Mouse (Mus musculus) frontal cortex, postnatal 25 days (tissue): ENCODE data around the gene Gm9747.

Source experiments
- DNase-seq, 2 experiments: peaks; one replicate each; pipeline ENCODE4 v3.0.0; 2022; ENCODE audit warnings: low spot score in 2 of 2

The Gm9747 gene

GRCm38 (mm10) chr1:82232812-82233211 lies at the start of gene Gm9747:
Gene Gm9747 (plus strand): TSS chr1:82233112.
- DNase-seq, result no peak

DNA sequence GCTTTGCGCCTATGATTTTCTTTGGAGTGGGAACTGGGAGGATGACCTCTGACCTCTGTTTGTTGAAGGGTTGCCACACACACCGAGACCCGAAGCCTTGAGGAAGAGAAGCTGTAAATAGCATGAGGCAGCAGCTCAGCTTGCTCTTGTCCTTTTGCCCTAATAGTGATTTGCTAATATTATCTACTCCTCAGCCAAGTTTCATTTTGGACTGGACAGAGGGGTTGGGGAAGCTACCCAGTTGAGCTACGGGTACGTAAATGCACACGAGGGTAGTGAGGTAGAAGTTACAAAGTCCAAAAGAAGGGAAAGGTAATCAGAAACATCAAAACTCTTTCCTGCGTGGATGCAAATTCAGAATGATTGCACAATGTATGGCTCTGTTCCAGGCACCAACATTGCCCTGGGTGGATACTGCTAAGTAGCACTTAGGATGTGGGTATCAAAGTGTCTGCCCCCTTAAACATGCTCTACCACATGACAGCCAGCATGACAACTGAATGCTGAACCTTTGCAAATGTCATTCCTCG lies 48.9 kb upstream of the Gm9747 start:
- no peak for DNase-seq

- no peak for DNase-seq
These were observed 44.2 kb upstream of the Gm9747 start for GRCm38 (mm10) chr1:82188549-82189231.

- peak; percentile 17 to 49 for DNase-seq
These were observed 43.4 kb upstream of the Gm9747 start for GRCm38 (mm10) chr1:82189516-82189915.

- DNase-seq, result no peak
These were observed 41.3 kb upstream of the Gm9747 start for GRCm38 (mm10) chr1:82191579-82191978.

GRCm38 (mm10) chr1:82199918-82200317 lies 33.0 kb upstream of the Gm9747 start:
- no peak for DNase-seq

DNA sequence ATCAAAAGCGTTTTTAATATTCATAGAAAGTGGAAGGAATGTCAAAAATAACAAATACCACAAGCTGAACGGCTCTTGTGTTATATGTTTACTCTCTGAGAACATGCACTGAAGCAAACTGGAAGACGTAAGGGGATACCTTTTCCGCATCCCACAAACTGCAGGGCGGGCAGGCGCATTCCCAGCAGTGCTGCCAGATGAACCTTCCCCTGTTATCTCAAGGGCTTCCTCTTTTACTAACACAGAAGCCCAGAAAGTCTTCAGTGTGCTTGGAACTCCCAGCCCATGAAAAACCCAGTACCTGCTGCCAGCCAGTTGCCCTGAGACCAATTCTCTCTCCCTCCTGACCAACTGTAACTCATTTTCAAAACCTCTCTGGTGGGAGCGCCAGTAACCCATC lies 32.3 kb upstream of the Gm9747 start:
- no peak for DNase-seq

- no peak for DNase-seq
These were observed 25.4 kb upstream of the Gm9747 start for GRCm38 (mm10) chr1:82207511-82207910.

GRCm38 (mm10) chr1:82220673-82221396 lies 12.1 kb upstream of the Gm9747 start:
- DNase-seq, result no peak

- DNase-seq, result no peak
These were observed 11.4 kb upstream of the Gm9747 start for GRCm38 (mm10) chr1:82221462-82221861.

DNA sequence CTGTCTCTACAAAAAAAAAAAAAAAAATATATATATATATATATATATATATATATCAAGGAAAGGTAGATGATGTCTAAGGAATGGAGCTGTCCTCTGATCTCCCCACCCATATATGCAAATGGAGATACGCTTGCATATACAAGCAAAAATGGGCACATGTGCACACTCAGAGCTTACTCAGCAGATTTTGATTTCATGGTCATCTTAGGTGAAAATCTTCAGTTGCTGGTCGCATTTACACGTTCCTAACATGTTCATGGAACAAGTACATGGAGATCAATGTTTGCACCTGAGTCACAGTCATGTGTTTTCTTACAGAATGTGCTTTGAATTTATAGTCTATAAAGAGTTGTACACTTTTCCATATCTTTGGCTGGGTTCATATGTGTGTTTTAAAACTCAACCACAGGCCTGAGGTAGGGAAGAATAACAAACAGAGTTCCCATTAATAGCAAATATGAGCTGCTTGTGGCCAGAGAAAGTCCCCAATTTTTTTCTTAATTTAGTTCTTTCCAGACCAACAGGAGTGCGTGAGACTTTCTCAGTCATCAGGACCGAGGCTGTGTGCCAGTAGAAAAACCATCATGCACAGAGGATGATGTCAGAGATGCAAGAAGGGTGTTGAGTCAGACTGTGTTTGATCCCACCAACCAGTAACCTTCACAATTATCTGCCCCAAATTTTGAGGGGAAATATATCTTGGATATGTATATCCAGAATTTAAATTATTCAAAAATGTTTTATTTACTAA lies 9.7 kb upstream of the Gm9747 start:
- no peak for DNase-seq

GRCm38 (mm10) chr1:82228841-82229240 lies 4.1 kb upstream of the Gm9747 start:
- DNase-seq, result no peak

- no peak for DNase-seq
These were observed 1.7 kb downstream of the Gm9747 start for GRCm38 (mm10) chr1:82234616-82235015.

GRCm38 (mm10) chr1:82235455-82236104 lies 2.7 kb downstream of the Gm9747 start:
- DNase-seq, result no peak

- no peak for DNase-seq
These were observed 5.3 kb downstream of the Gm9747 start for GRCm38 (mm10) chr1:82238245-82238644.

GRCm38 (mm10) chr1:82239409-82240201 lies 6.7 kb downstream of the Gm9747 start:
- no peak for DNase-seq

- no peak for DNase-seq
These were observed 10.4 kb downstream of the Gm9747 start for GRCm38 (mm10) chr1:82243260-82243825.

DNA sequence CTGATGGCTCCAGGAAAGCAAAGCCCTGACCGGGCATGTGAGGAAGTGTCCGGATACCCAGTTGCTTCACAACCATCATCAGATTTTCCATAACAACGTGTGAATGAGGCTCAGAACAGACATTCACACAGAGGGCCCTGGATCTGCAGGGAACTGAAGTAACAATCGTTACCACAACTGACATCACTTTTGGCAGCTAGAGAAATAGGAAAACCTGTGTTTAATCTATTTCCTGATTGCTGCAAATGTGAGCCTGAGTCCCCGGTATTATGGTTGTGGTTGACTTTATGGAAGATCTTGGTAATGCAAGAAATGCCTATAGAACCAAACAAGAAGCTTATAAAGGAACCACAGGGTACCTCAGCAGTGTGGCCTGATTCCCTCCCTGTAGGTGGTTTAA lies 12.1 kb downstream of the Gm9747 start:
- no peak for DNase-seq

DNA sequence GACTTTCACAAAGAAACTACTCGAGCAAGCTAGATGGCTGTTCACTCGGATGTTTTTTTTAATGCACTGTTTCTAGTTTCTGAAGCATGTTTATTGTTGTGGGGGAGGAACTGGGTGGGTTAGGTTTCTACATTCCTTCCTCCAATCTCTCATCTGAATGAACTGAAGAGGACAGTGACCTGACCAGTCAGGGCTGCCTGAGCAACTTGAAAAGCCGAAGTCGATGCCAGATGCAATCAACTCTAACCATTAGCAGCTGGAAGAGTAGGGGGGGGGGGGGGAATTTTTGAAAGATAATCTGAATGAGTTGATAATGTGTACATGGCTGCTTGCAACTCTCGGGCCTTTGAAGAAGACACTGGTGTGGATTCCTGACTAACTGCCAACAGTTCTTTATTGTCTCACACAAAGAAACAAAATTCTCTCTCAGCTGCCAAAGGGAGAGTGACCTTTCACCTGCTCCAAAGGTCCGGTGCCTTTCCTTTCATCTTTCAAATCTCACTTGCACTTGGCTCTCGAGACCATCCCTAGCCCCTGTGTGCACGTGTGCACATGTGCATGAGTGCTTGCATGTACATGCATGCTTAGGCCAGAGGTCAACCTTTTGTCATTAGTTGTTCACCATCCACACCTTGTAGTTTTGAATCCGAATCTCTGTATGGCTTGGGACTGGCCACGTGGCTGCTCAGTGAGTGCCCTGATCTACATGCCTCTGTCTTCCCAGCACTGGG lies 14.5 kb downstream of the Gm9747 start:
- no peak for DNase-seq
